Comparison of ENCODE assay signal across 13 mouse cellular contexts in the genomic region with DNA sequence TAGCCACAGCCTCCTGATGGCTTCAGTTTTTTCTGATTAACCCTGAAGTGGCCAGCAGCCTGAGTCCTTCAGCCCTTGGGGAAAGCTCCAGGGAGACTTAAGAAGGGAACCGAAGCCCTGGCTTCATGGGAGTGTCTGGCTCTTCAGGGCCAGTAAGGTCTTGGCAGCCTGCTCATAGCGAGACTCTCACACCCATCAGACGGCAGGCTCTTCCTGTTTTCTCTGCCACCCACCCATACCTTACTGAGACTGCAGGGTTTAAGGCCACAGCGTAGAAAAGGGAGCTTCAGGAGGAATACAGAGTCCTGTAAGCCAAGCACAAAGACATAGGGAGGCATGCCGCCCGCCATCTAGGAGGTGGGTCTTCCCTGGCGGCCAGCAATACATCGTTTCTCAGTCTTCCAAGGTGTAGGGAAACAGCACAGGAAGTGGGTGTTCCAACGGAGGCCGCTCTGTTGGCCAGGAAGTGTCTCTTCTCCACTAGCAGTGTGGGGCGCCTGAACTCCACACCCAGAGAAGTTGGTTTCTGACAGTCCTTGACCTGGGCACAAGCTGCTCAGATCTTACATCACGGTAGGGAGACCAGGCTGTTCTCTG. TPM values are rescaled to one million over a fixed set of nuclear protein-coding genes. Genes with fewer than 3 reads are reported as not detected.
DNase-seq lines count a peak whose midpoint lies in the region; ATAC-seq and TF ChIP-seq lines count a peak whose summit lies in the region.
"Had no signal": no experiment of that assay in that cellular context is flagged by ENCODE, and none has a peak within 500 bp of the region (broad histone marks: within the 10 kb centered on the region; RNA-seq: fewer than 3 reads in every experiment).

No protein-coding gene starts in this region.

- ATAC-seq in stomach, embryonic 16.5 days (ENCODE audit: insufficient read depth, low FRiP score) = no peak
- no peak for ATAC-seq in hindbrain, embryonic 12.5 days (ENCODE audit: low FRiP score)
- ATAC-seq in midbrain, embryonic 15.5 days (replicated peaks) = no peak

- peak overlapping the region; percentile 9; the same call in 1 of the 2 replicates for H3K27ac ChIP-seq in stomach, embryonic 16.5 days (ENCODE audit: low read length)
- no peak overlapping the region for H3K27ac ChIP-seq in hindbrain, embryonic 12.5 days
- no peak overlapping the region for H3K27ac ChIP-seq in midbrain, embryonic 15.5 days
- H3K27ac ChIP-seq: embryonic facial prominence, embryonic 15.5 days; kidney, postnatal 0 days had no signal

- H3K27me3 ChIP-seq in E14TG2a.4 (ENCODE audit: insufficient read depth, low read length) = no peaks in the 10 kb centered on the region
- H3K27me3 ChIP-seq in stomach, embryonic 16.5 days (ENCODE audit: control insufficient read depth, insufficient read depth, low read length) = no peaks in the 10 kb centered on the region
- H3K27me3 ChIP-seq in hindbrain, embryonic 12.5 days = no peaks in the 10 kb centered on the region
- H3K27me3 ChIP-seq in midbrain, embryonic 15.5 days (replicated peaks) = no peaks in the 10 kb centered on the region
- H3K27me3 ChIP-seq: embryonic facial prominence, embryonic 15.5 days had no signal

- DNase-seq in kidney, postnatal 14 days = peak; percentile 22
- DNase-seq in kidney, postnatal 4 days = no peak
- peak; percentile 73 for DNase-seq in induced T-regulatory cell, adult 2 months (ENCODE audit: low read depth)
- DNase-seq in adrenal gland, adult 2 months = no peak
- DNase-seq: cerebellum, adult 18-20 months; lung, postnatal 10 days had no signal

- no peak for TF ChIP-seq CTCF in E14TG2a.4 (conservative IDR thresholded peaks at IDR 0.05; ENCODE audit: low read length)

- 68% methylated on average over 12 of the region's 12 CpGs for WGBS in stomach, embryonic 16.5 days
- WGBS in hindbrain, embryonic 12.5 days = 86% methylated on average over 12 of the region's 12 CpGs
- WGBS in midbrain, embryonic 15.5 days = 91% methylated on average over 12 of the region's 12 CpGs

- no peak overlapping the region for H3K9ac ChIP-seq in stomach, embryonic 16.5 days (ENCODE audit: low read length)
- no peak overlapping the region for H3K9ac ChIP-seq in hindbrain, embryonic 12.5 days
- H3K9ac ChIP-seq in midbrain, embryonic 15.5 days = no peak overlapping the region
- H3K9ac ChIP-seq: embryonic facial prominence, embryonic 15.5 days had no signal

- H3K36me3 ChIP-seq in E14TG2a.4 (ENCODE audit: insufficient read depth, low read length) = peaks cover 67% of the 10 kb centered on the region
- H3K36me3 ChIP-seq in stomach, embryonic 16.5 days (ENCODE audit: control insufficient read depth, insufficient read depth, low read length) = 0 out of 2 replicates have a peak, but pooled peaks cover 8% of the 10 kb centered on the region
- H3K36me3 ChIP-seq in hindbrain, embryonic 12.5 days = peaks cover 66% of the 10 kb centered on the region
- H3K36me3 ChIP-seq in midbrain, embryonic 15.5 days (replicated peaks) = peaks cover 35% of the 10 kb centered on the region

- H3K9me3 ChIP-seq in E14TG2a.4 (ENCODE audit: low read length) = no peaks in the 10 kb centered on the region
- H3K9me3 ChIP-seq in stomach, embryonic 16.5 days (replicated peaks; ENCODE audit: control insufficient read depth, low read length) = no peaks in the 10 kb centered on the region
- no peaks in the 10 kb centered on the region for H3K9me3 ChIP-seq in hindbrain, embryonic 12.5 days (replicated peaks)
- H3K9me3 ChIP-seq in midbrain, embryonic 15.5 days = no peaks in the 10 kb centered on the region
- H3K9me3 ChIP-seq: embryonic facial prominence, embryonic 15.5 days; G1E had no signal

- H3K4me1 ChIP-seq in E14TG2a.4 (replicated peaks; ENCODE audit: low read depth, low read length) = peaks cover 63% of the 10 kb centered on the region
- peaks cover 19% of the 10 kb centered on the region for H3K4me1 ChIP-seq in stomach, embryonic 16.5 days (ENCODE audit: control insufficient read depth, insufficient read depth, low read length)
- peaks cover 12% of the 10 kb centered on the region for H3K4me1 ChIP-seq in hindbrain, embryonic 12.5 days
- H3K4me1 ChIP-seq in midbrain, embryonic 15.5 days = peaks cover 3% of the 10 kb centered on the region; the same call in 1 of the 2 replicates

- H3K4me2 ChIP-seq in stomach, embryonic 16.5 days (ENCODE audit: low read depth, low read length) = no peak overlapping the region
- H3K4me2 ChIP-seq in hindbrain, embryonic 12.5 days (replicated peaks) = no peak overlapping the region
- H3K4me2 ChIP-seq in midbrain, embryonic 15.5 days = no peak overlapping the region
- H3K4me2 ChIP-seq: embryonic facial prominence, embryonic 15.5 days had no signal

- H3K4me3 ChIP-seq in E14TG2a.4 (replicated peaks; ENCODE audit: low read length) = peak overlapping the region; percentile 50
- H3K4me3 ChIP-seq in stomach, embryonic 16.5 days (replicated peaks; ENCODE audit: low read length) = no peak overlapping the region
- no peak overlapping the region for H3K4me3 ChIP-seq in hindbrain, embryonic 12.5 days
- no peak overlapping the region for H3K4me3 ChIP-seq in midbrain, embryonic 15.5 days
- H3K4me3 ChIP-seq: embryonic facial prominence, embryonic 15.5 days had no signal

RNA-seq across cellular contexts. Expression of gene Cdc6, which starts 7.0 kb away (rescaled TPM):
- 26.9 and 28.1 TPM in 2 replicates for polyA plus RNA-seq in stomach, embryonic 16.5 days (2015; fragmentation: Nextera tagmentation; extraction: Ambion mirVana)
- 19.0 and 20.2 TPM in 2 replicates for polyA plus RNA-seq in hindbrain, embryonic 12.5 days (2016; fragmentation: Nextera tagmentation; extraction: Ambion mirVana)
- polyA plus RNA-seq in midbrain, embryonic 15.5 days (2015; fragmentation: Nextera tagmentation; extraction: Ambion mirVana) = 3.9 and 4.2 TPM in 2 replicates
- under 1 TPM; 0.48 to 0.86 TPM for total RNA-seq in adrenal gland, adult 2 months (2021)
- 0.07 and 0.08 TPM in 2 replicates for polyA plus RNA-seq in adrenal gland, adult 2 months (2012; rRNA removed)

RNA-seq across cellular contexts. Expression of gene Rara, which starts 27.0 kb away (rescaled TPM):
- 28.8 and 30.1 TPM in 2 replicates for polyA plus RNA-seq in stomach, embryonic 16.5 days (2015; fragmentation: Nextera tagmentation; extraction: Ambion mirVana)
- polyA plus RNA-seq in hindbrain, embryonic 12.5 days (2016; fragmentation: Nextera tagmentation; extraction: Ambion mirVana) = 38.6 and 46.9 TPM in 2 replicates
- polyA plus RNA-seq in midbrain, embryonic 15.5 days (2015; fragmentation: Nextera tagmentation; extraction: Ambion mirVana) = 9.7 and 10.5 TPM in 2 replicates
- 10 to 100 TPM; 17.0 to 30.8 TPM for total RNA-seq in adrenal gland, adult 2 months (2021)
- polyA plus RNA-seq in adrenal gland, adult 2 months (2012; rRNA removed) = 43.7 and 44.9 TPM in 2 replicates

RNA-seq across cellular contexts. Expression of gene Wipf2, which starts 37.2 kb away (rescaled TPM):
- polyA plus RNA-seq in stomach, embryonic 16.5 days (2015; fragmentation: Nextera tagmentation; extraction: Ambion mirVana) = 5.0 and 5.3 TPM in 2 replicates
- polyA plus RNA-seq in hindbrain, embryonic 12.5 days (2016; fragmentation: Nextera tagmentation; extraction: Ambion mirVana) = 4.7 and 5.0 TPM in 2 replicates
- 4.9 and 5.3 TPM in 2 replicates for polyA plus RNA-seq in midbrain, embryonic 15.5 days (2015; fragmentation: Nextera tagmentation; extraction: Ambion mirVana)
- total RNA-seq in adrenal gland, adult 2 months (2021) = 10 to 100 TPM; 15.6 to 23.7 TPM
- polyA plus RNA-seq in adrenal gland, adult 2 months (2012; rRNA removed) = 8.9 and 13.4 TPM in 2 replicates

Comparison
In these comparisons a context has a peak if more than half of its experiments do, and no peak if none do; other contexts are left out.
1. DNase-seq: peak in kidney, postnatal 14 days (single experiment) and induced T-regulatory cell, adult 2 months (single experiment); none in kidney, postnatal 4 days (0 of 2) and adrenal gland, adult 2 months (single experiment).